Mouse (Mus musculus) limb, embryonic 13.5 days (tissue): ENCODE measurements around the gene Llgl2. TPM values are rescaled to one million over a fixed set of nuclear protein-coding genes. Genes with fewer than 3 reads are reported as not detected.
A peak's percentile ranks its signal among the peaks of the same experiment; 100 is the strongest.

Experiments used
- ATAC-seq: fragments of 200-750 bp; cut with Nextera tagmentation; 2 replicates; pipeline ENCODE4 v1.8.0; 2017; ENCODE audit warnings: low read depth, moderate number of reproducible peaks, moderate TSS enrichment; ENCODE audit not compliant: low FRiP score
- H3K27ac ChIP-seq: fragments of 300-500 bp; sonication (generic); 2 replicates; pipeline ENCODE4 v1.5.1; 2015; ENCODE audit warnings: inconsistent platforms, mild to moderate bottlenecking, moderate library complexity
- H3K27me3 ChIP-seq: fragments of 300-500 bp; sonication (generic); 2 replicates; pipeline ENCODE4 v1.6.1; 2015; ENCODE audit warnings: mild to moderate bottlenecking, inconsistent platforms
- H3K36me3 ChIP-seq: fragments of 300-500 bp; sonication (generic); 2 replicates; pipeline ENCODE4 v1.6.1; 2015; ENCODE audit warnings: inconsistent platforms, mild to moderate bottlenecking, moderate library complexity
- H3K4me1 ChIP-seq: fragments of 300-500 bp; sonication (generic); 2 replicates; pipeline ENCODE4 v1.6.1; 2015; ENCODE audit warnings: inconsistent platforms
- H3K4me2 ChIP-seq: fragments of 300-500 bp; sonication (generic); replicated peaks from 2 replicates; pipeline ENCODE4 v1.6.1; 2015; ENCODE audit warnings: inconsistent platforms, mild to moderate bottlenecking, moderate library complexity
- H3K4me3 ChIP-seq: fragments of 300-500 bp; sonication (generic); 2 replicates; pipeline ENCODE4 v1.5.1; 2015; ENCODE audit warnings: moderate library complexity, mild to moderate bottlenecking, inconsistent platforms
- H3K9ac ChIP-seq: fragments of 300-500 bp; sonication (generic); 2 replicates; pipeline ENCODE4 v1.6.1; 2015; ENCODE audit warnings: mild to moderate bottlenecking, inconsistent platforms
- H3K9me3 ChIP-seq: fragments of 300-500 bp; sonication (generic); 2 replicates; pipeline ENCODE4 v1.6.1; 2016; ENCODE audit warnings: inconsistent platforms
- WGBS: fragments of 180-500 bp; shearing (Covaris S2); methylation state at CpG from one replicate; pipeline ENCODE4 v1.1.7; 2015; 5-methylcytosine and 5-hydroxymethylcytosine counted together
- polyA plus RNA-seq: library from polyadenylated mRNA; unstranded; fragments of >200 nt; fragmentation: Nextera tagmentation; extraction: Ambion mirVana; gene quantifications from 2 replicates; pipeline ENCODE4 v1.2.1, GENCODE M21; 2015

The Llgl2 gene
- polyA plus RNA-seq, 1 experiment from 2014 or later = 6.0 TPM

DNA sequence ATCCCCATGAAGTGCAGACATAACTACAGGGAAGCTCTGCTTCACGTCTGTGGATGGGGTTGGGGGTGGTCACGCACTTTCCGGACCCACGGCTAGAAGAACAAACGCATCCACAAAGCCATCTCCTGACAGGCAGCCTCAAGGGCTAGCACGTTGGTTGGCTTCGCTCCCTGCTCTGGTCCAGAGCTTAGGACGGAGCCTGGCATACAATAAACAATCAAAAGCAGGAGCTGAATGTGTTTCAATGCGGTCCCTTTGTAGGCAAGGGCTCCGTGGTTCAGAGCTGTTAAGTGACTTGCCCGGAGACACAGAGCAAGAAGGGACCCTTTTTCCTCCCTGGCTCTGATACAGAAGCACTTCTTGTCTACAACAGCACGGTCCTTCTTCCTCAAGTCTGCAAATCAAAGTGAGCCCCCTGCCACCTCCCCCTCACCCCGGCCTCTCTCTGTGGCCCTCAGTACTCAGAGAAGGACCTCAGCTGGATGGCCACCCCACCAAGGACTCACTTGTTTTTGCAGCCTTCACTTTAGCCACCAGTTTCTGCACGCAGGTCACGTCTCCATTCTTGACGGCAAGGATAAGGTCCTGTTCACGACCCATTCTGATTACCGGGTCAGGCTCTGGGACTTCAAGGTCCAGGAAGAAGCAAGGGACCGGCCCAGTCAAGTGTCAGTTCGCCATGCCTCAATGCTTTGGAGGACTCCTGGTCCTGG, 12.3 kb upstream of the Llgl2 start:
- Histone ChIP-seq H3K36me3 (peaks cover 45% of the 10 kb centered on the region), H3K9ac (peak overlapping the region; percentile 90), H3K4me3 (peak overlapping the region; percentile 93), H3K4me1 (peaks cover 74% of the 10 kb centered on the region), H3K27ac (no peak overlapping the region), H3K27me3 (no peaks in the 10 kb centered on the region), H3K9me3 (no peaks in the 10 kb centered on the region), H3K4me2 (peak overlapping the region; percentile 96)
- no peak for ATAC-seq
- 86% methylated on average over 20 of the region's 20 CpGs for WGBS

DNA sequence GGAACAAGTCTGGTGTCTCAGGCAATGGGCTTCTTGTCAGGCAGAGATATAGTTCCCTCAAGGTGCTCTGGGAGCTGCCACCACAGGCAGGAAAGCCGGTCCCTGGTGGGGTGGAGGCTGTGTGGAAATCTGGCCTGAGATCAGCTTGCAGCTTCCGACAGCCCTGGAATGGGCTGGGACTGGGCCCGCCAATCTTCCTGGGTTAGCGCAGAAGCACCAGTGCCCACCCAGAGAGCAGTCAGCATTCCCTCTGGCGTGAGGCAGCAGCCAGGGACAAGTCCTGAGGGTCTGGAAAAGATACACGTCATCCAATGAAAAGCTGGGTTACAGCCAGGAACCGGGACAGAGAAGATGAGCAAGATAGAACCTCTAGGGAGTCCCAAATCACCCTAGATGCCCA, 11.8 kb upstream of the Llgl2 start:
- Histone ChIP-seq H3K9ac (peak overlapping the region; percentile 90), H3K27ac (peak overlapping the region; percentile 88; the same call in 1 of the 2 replicates), H3K4me3 (peak overlapping the region; percentile 93), H3K36me3 (peaks cover 45% of the 10 kb centered on the region), H3K4me1 (peaks cover 73% of the 10 kb centered on the region), H3K27me3 (no peaks in the 10 kb centered on the region), H3K4me2 (peak overlapping the region; percentile 96), H3K9me3 (no peaks in the 10 kb centered on the region)
- WGBS = 49% methylated on average over 7 of the region's 7 CpGs
- no peak for ATAC-seq

DNA sequence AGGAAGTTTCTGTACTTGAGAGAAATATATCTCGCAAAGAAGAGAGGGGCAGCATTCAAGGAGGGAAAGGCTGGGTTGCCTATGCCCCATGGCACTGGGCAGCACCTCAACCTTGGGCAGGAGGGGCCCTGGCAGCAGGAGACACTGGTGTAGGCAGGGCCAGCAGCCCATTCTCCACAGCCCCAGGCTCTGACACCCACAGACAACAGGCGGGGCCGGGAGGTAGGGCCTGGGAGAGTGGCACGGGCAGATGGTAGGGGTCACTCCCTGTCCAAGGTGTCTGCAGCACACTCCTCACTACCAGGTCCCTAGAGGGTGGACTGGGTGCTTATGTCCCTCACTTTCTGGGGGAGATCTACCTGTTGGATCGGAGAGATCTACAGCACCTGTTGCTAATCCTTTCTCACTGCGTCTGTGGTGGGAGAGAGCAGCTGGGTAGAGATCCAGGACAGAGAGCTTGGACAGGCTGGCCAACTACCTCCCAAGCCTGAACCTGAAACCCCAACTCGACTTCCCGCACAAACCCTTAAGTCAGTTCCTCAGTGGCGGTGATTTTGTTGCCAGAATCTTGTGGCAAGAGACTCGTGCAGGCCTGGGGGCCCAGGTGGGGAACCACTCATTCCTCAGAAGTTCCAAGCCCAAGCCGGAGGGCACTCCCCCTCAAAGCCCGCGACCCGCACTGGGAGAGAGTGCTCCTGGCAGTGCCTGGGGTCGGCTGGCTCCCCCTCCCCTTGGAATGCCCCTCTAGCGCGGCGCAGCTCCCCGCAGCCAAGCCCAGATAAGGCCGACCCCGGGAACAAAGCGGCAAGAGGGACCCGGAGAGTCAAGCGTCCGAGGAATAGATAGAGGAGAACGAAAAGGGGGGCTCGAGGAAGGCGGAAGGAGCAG, 11.1 kb upstream of the Llgl2 start:
- peak overlapping the region; percentile 88 for H3K27ac ChIP-seq
- no peaks in the 10 kb centered on the region for H3K27me3 ChIP-seq
- H3K4me1 ChIP-seq = peaks cover 66% of the 10 kb centered on the region
- peak overlapping the region; percentile 93 for H3K4me3 ChIP-seq
- no peaks in the 10 kb centered on the region for H3K9me3 ChIP-seq
- WGBS = 4% methylated on average over 28 of the region's 28 CpGs
- peak overlapping the region; percentile 90 for H3K9ac ChIP-seq
- ATAC-seq = peak; percentile 6; the same call in 1 of the 2 replicates
- peaks cover 44% of the 10 kb centered on the region for H3K36me3 ChIP-seq
- peak overlapping the region; percentile 96 for H3K4me2 ChIP-seq

DNA sequence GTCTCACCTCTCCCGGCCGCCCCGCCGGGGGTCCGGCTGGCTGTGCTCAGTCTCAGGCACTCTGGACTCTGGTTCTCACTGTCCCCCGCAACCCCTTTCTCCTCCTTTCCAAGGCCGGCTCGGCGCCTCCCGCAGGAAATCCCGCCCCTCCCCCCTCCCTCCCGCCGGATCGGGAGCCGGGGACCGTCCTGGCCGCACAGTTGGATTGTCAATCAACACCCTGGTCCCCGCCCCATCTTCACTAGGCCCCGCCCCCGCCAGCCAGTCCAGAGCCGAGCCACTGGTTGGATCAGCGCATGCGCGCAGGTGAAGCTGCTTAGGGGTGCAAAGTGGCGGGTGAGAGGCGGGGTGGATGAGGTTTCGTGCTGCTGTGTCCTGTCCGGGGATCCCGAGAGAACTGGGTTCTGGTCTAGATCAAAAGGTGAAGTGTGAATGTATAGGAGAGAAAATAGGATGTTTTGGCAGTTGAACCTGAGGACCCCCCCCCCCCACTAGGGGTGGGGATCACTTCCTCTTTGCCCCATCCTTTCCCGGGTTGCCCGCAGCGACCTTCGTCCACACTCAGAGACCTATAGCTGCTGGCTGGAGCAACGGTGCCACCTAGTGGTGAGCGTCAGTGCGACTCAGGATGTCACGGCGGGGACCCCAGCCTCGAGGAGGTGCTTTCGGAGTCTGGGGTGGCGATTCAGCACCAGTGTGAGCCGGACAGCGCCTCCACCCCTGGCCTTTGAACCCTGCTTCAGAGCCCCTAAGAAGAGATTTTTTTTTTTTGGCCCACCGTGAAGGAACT, 10.1 kb upstream of the Llgl2 start, which contains the start of gene Caskin2:
Gene Caskin2 (minus strand): TSS at position 133 of the 790 bp plus-strand sequence.
- WGBS = under 1% methylated on average over 44 of the region's 44 CpGs
- peak within 1 kb of the TSS; percentile 88 for H3K27ac ChIP-seq
- H3K36me3 ChIP-seq = peaks cover 43% of the 10 kb centered on the region

DNA sequence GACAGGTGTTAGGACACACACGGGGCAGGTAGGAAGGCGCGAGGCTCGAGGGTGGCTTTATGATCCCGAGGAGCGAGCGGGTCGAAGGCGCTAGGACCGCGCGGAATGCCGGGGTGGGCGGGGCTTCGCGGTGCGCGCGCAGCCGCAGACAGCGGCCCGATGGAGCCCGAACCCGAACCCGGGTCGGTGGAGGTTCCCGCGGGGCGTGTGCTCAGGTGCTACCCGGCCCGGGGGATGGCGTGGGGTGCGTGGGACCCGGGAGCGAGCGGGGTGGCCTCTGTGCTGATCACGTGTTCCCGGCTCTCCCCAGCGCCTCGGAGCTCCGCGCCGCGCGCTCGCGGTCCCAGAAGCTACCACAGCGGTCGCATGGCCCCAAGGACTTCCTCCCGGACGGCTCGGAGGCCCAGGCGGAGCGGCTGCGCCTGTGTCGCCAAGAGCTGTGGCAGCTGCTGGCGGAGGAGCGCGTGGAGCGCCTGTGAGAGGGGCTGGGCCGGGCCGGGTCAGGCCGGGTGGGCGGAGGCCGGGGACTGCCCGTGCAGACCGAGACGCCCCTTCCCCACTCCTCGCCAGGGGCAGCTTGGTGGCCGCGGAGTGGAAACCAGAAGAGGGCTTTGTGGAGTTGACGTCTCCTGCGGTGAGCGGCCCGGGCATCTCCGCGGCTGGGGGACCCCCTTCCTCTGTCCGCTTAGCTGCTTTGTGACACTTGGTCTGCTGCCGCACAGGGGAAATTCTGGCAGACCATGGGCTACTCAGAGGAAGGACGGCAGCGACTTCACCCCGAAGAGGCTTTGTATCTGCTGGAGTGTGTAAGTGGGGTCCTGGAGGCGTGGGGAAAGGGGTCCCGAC, 9.0 kb upstream of the Llgl2 start, which contains the start of gene Tsen54:
Gene Tsen54 (plus strand): TSS at position 120 of the 846 bp plus-strand sequence.
- no peaks in the 10 kb centered on the region for H3K9me3 ChIP-seq
- peak within 1 kb of the TSS; percentile 96 for H3K4me2 ChIP-seq
- H3K4me3 ChIP-seq = peak within 1 kb of the TSS; percentile 93
- ATAC-seq = peak; percentile 37
- H3K27ac ChIP-seq = peak within 1 kb of the TSS; percentile 33; the same call in 1 of the 2 replicates
- H3K27me3 ChIP-seq = no peaks in the 10 kb centered on the region
- H3K36me3 ChIP-seq = peaks cover 47% of the 10 kb centered on the region
- under 1% methylated on average over 81 of the region's 84 CpGs for WGBS
- H3K4me1 ChIP-seq = peaks cover 45% of the 10 kb centered on the region
- peak within 1 kb of the TSS; percentile 88 for H3K9ac ChIP-seq

More for the DNA sequence above, 10.1 kb upstream of the Llgl2 start, which contains the start of gene Caskin2:
- peak within 1 kb of the TSS; percentile 93 for H3K4me3 ChIP-seq
- peak within 1 kb of the TSS; percentile 90 for H3K9ac ChIP-seq
- no peaks in the 10 kb centered on the region for H3K27me3 ChIP-seq
- H3K4me1 ChIP-seq = peaks cover 56% of the 10 kb centered on the region
- ATAC-seq = peak; percentile 92
- peak within 1 kb of the TSS; percentile 96 for H3K4me2 ChIP-seq
- H3K9me3 ChIP-seq = no peaks in the 10 kb centered on the region

DNA sequence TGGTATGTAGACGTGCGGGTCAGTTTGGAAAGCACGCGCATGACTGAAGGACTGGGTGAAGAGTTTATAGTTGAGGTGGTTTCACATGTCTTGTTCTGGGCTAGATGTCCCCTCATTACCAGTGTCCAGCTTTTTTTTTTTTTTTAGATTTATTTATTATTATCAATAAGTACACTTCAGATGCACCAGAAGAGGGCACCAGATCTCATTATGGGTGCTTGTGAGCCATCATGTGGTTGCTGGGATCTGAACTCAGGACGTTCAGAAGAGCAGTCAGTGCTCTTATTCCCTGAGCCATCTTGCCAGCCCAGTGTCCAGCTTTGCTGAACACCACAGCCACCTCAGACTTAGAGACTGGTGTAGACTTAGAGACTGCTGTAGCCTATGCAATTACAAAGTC, 6.5 kb upstream of the Llgl2 start:
- Histone ChIP-seq H3K9me3 (no peaks in the 10 kb centered on the region), H3K9ac (no peak overlapping the region), H3K4me3 (no peak overlapping the region), H3K27me3 (no peaks in the 10 kb centered on the region), H3K27ac (no peak overlapping the region), H3K4me2 (no peak overlapping the region), H3K4me1 (peaks cover 20% of the 10 kb centered on the region), H3K36me3 (peaks cover 49% of the 10 kb centered on the region)
- ATAC-seq = no peak
- 90% methylated on average over 5 of the region's 5 CpGs for WGBS

DNA sequence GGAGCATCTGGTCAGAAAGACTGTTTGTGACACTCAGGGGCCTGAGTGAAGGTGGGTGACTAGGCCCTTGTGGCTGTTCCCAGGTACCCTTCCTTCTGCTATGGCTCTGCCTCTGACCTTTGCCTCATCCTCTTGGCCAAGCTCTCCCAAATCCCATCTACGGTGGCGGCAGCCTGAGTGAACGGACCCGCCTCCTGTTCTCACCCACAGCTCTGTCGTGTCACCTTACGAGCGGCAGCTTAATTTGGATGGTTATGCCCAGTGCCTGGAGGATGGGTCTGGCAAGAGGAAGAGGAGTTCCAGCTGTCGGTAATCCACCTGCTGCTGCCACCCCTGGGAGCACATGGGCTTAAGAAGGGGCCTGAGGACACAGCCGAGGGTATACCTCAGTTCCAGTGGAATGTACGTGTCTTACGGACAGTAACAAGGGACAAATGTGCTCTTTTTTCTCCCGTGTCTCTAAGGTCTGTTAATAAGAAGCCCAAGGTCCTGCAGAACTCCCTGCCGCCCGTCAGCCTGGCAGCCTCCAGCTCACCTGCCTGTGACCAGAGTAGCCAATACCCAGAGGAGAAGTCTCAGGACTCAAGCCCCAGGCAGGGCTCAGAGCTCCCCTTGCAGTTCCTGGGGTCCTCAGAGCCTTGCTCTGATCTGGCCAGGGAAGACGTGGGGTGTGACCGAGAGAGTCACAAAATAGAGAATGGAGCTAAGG, 3.8 kb upstream of the Llgl2 start:
- Histone ChIP-seq H3K36me3 (peaks cover 56% of the 10 kb centered on the region), H3K4me2 (no peak overlapping the region), H3K27ac (no peak overlapping the region), H3K4me3 (no peak overlapping the region), H3K9me3 (no peaks in the 10 kb centered on the region), H3K9ac (no peak overlapping the region), H3K27me3 (peaks cover 8% of the 10 kb centered on the region), H3K4me1 (peaks cover 25% of the 10 kb centered on the region)
- ATAC-seq = no peak
- WGBS = 81% methylated on average over 16 of the region's 16 CpGs

DNA sequence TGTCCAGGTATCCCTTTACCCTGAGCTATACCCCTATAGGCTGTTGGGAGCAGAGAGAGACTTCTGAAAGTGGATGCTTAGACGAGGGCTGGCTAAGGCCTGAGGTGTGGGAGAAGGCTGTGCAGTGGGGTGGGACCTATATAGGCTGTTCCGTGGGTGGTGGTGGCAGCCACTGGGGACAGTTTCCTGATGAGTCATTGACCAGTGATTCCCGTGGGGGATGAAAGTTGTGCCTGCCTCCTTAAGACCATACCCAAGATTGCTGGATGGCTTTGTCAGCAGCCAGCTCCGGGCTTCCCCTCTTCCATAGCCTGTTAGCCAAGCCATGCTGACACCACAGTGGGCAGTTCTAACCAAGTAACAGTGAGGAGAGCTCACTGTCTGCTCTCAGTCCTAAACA, 2.8 kb upstream of the Llgl2 start:
- no peak for ATAC-seq
- peaks cover 16% of the 10 kb centered on the region for H3K4me1 ChIP-seq
- H3K27ac ChIP-seq = no peak overlapping the region
- H3K4me2 ChIP-seq = no peak overlapping the region
- H3K9me3 ChIP-seq = no peaks in the 10 kb centered on the region
- H3K27me3 ChIP-seq = peaks cover 18% of the 10 kb centered on the region
- no peak overlapping the region for H3K9ac ChIP-seq
- 81% methylated on average over 4 of the region's 4 CpGs for WGBS
- H3K4me3 ChIP-seq = no peak overlapping the region
- H3K36me3 ChIP-seq = peaks cover 56% of the 10 kb centered on the region

DNA sequence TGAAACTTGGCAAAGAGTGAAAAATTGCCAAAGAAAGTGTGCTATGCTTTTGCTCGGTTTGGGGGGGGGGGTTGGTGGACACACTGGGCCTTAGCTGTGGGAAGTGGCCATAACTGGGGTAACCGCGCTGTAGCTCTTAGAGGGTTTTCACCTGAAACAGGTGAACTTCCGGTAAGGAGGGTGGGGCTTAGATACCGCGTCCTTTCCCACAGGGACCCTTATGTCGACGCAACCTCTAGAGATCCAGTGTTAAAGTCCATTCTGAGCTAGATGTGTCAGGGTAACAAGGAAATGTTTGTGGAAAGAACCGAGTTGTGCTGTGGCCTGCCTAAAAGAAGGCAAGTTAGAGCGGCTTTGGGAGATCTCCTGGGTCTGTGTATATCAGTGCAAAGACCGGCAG, 964 bp downstream of the Llgl2 start:
- Histone ChIP-seq H3K4me1 (peaks cover 20% of the 10 kb centered on the region), H3K9ac (peak overlapping the region; percentile 73; the same call in 1 of the 2 replicates), H3K27me3 (peaks cover 26% of the 10 kb centered on the region), H3K4me2 (peak overlapping the region; percentile 93), H3K36me3 (peaks cover 32% of the 10 kb centered on the region), H3K27ac (no peak overlapping the region), H3K4me3 (peak overlapping the region; percentile 68), H3K9me3 (no peaks in the 10 kb centered on the region)
- ATAC-seq = no peak
- 18% methylated on average over 11 of the region's 11 CpGs for WGBS

DNA sequence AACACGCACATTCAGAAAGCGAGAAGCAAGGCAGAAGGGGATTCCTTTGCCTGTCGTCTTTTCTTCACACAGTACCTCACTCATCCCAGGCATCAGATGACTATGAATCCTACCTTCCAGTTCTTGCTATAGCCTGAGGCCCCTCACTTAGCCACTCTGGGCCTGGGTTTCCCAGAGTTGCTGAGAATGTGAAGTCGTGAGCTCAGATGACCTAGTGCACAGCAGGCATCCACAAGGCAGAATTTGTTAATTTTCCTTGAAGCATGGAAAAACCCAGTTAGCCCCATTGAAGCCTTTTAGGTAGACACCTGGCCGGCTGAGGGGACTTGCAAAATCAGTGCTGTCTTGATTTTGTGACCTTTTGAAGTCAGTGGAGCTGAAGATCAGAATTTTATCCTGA, 2.6 kb downstream of the Llgl2 start:
- no peak overlapping the region for H3K9ac ChIP-seq
- H3K27me3 ChIP-seq = peaks cover 41% of the 10 kb centered on the region
- peaks cover 29% of the 10 kb centered on the region for H3K4me1 ChIP-seq

More for the DNA sequence above, 2.6 kb downstream of the Llgl2 start:
- WGBS = 51% methylated on average over 5 of the region's 5 CpGs
- Histone ChIP-seq H3K27ac (no peak overlapping the region), H3K9me3 (no peaks in the 10 kb centered on the region), H3K36me3 (peaks cover 15% of the 10 kb centered on the region), H3K4me3 (no peak overlapping the region), H3K4me2 (no peak overlapping the region)
- ATAC-seq = no peak
